Mouse (Mus musculus) heart, adult 2 months (tissue): ENCODE results near the gene Otx2. TPM values are rescaled to one million over a fixed set of nuclear protein-coding genes. Genes with fewer than 3 reads are reported as not detected.
A peak's percentile ranks its signal among the peaks of the same experiment; 100 is the strongest.
"Not testable (repeated sequence)": the region's sequence is repeated elsewhere in the genome, so short reads cannot be mapped to it uniquely, and the experiment has no call there.

ENCODE experiments used
- DNase-seq, 2 experiments: peaks; one replicate each; pipeline ENCODE4 v3.0.0; 2021
- H3K27ac ChIP-seq: fragments of 200-600 bp; 2 replicates; pipeline ENCODE4 v1.8.1; 2022
- H3K27me3 ChIP-seq: fragments of 200-500 bp; 2 replicates; pipeline ENCODE4 v1.6.1; 2012; ENCODE audit warnings: mild to moderate bottlenecking, low read length, inconsistent platforms, mixed read lengths; ENCODE audit not compliant: control insufficient read depth, insufficient read depth
- H3K36me3 ChIP-seq: fragments of 200-500 bp; 2 replicates; pipeline ENCODE4 v1.6.1; 2012; ENCODE audit warnings: low read length, inconsistent platforms; ENCODE audit not compliant: control insufficient read depth, insufficient read depth
- H3K4me1 ChIP-seq: fragments of 200-500 bp; 2 replicates; pipeline ENCODE4 v1.6.1; 2011; ENCODE audit warnings: low read length; ENCODE audit not compliant: control insufficient read depth, insufficient read depth
- H3K4me3 ChIP-seq: fragments of 200-600 bp; 2 replicates; pipeline ENCODE4 v1.8.1; 2022
- H3K79me2 ChIP-seq: fragments of 200-500 bp; replicated peaks from 2 replicates; pipeline ENCODE4 v1.6.1; 2012; ENCODE audit warnings: mild to moderate bottlenecking, inconsistent platforms, low read length, moderate library complexity, mixed read lengths; ENCODE audit not compliant: control insufficient read depth, insufficient read depth
- H3K9ac ChIP-seq: fragments of 200-500 bp; 2 replicates; pipeline ENCODE4 v1.6.1; 2012; ENCODE audit warnings: low read depth, mild to moderate bottlenecking, control low read depth, inconsistent platforms, low read length, mixed read lengths
- CTCF ChIP-seq: fragments of 200-600 bp; IDR thresholded peaks from 2 replicates; pipeline ENCODE4 v1.8.1; 2022; ENCODE audit warnings: antibody characterized with exemption, mild to moderate bottlenecking, moderate library complexity
- EP300 ChIP-seq: fragments of 200-500 bp; IDR thresholded peaks from 2 replicates; pipeline ENCODE4 v1.6.1; 2011; ENCODE audit warnings: low read depth, low read length, control low read depth; ENCODE audit not compliant: insufficient read depth
- POLR2A ChIP-seq: fragments of 200-500 bp; IDR thresholded peaks from 2 replicates; pipeline ENCODE4 v1.6.1; 2011; ENCODE audit warnings: mild to moderate bottlenecking, low read depth, low read length, control low read depth; ENCODE audit not compliant: insufficient read depth
- WGBS: fragments of 180-500 bp; shearing (Covaris S2); methylation state at CpG from one replicate; pipeline ENCODE4 v1.1.7; 2018; 5-methylcytosine and 5-hydroxymethylcytosine counted together
- intact Hi-C: fragments of 180-260 bp; cut with DNase I; formaldehyde crosslinking; loops from one replicate; pipeline ENCODE4 v1.15.1; 2025
- polyA plus RNA-seq: library from polyadenylated mRNA; depleted of rRNA; stranded (reverse); fragments of >200 nt; gene quantifications from 2 replicates; pipeline ENCODE4 v1.2.3, GENCODE M21; 2012
- total RNA-seq, 2 experiments: library from RNA; stranded (reverse); gene quantifications; 2 replicates each; pipeline ENCODE4 v1.2.3; 2021

Otx2 gene
- total and polyA plus RNA-seq, 3 experiments: not detected

- no peak for TF ChIP-seq CTCF
- no peak for TF ChIP-seq EP300
- no peak for TF ChIP-seq POLR2A
- H3K79me2 ChIP-seq: no peaks in the 10 kb centered on the region
- intact Hi-C loops: no loop called here
- H3K4me3 ChIP-seq: no peak overlapping the region
- 81% methylated on average over 9 of the region's 9 CpGs for WGBS
- H3K9ac ChIP-seq: no peak overlapping the region
- H3K36me3 ChIP-seq: no peaks in the 10 kb centered on the region
- DNase-seq: no peak
- H3K27me3 ChIP-seq: no peaks in the 10 kb centered on the region; the same call in 1 of the 2 replicates
- peaks cover 2% of the 10 kb centered on the region; the same call in 1 of the 2 replicates for H3K4me1 ChIP-seq
- H3K27ac ChIP-seq: no peak overlapping the region
Observed at GRCm38 (mm10) chr14:48629404-48629803, 44.2 kb downstream of the Otx2 start.

- Histone ChIP-seq H3K27me3 (no peaks in the 10 kb centered on the region), H3K9ac (no peak overlapping the region), H3K36me3 (no peaks in the 10 kb centered on the region), H3K27ac (no peak overlapping the region), H3K4me1 (peaks cover 2% of the 10 kb centered on the region; the same call in 1 of the 2 replicates), H3K4me3 (no peak overlapping the region), H3K79me2 (no peaks in the 10 kb centered on the region)
- whole genome bisulfite sequencing: 83% methylated on average over 4 of the region's 4 CpGs
- no peak for DNase-seq
- TF ChIP-seq POLR2A (no peak), CTCF (no peak), EP300 (no peak)
- intact Hi-C loops: no loop called here
Observed at GRCm38 (mm10) chr14:48626271-48626670, 47.3 kb downstream of the Otx2 start.

- DNase-seq: no peak
- whole genome bisulfite sequencing: 49% methylated on average over 6 of the region's 6 CpGs
- no peak overlapping the region for H3K27ac ChIP-seq
- H3K4me3 ChIP-seq: no peak overlapping the region
- H3K79me2 ChIP-seq: no peaks in the 10 kb centered on the region
- no peak overlapping the region for H3K9ac ChIP-seq
- TF ChIP-seq CTCF (no peak), EP300 (no peak), POLR2A (no peak)
- no peaks in the 10 kb centered on the region for H3K27me3 ChIP-seq
- H3K4me1 ChIP-seq: peaks cover 2% of the 10 kb centered on the region; the same call in 1 of the 2 replicates
- intact Hi-C loops: no loop called here
- H3K36me3 ChIP-seq: no peaks in the 10 kb centered on the region
Observed at GRCm38 (mm10) chr14:48625331-48625694, 48.3 kb downstream of the Otx2 start.

- DNase-seq: peak; percentile 41 to 57
- H3K27ac ChIP-seq: no peak overlapping the region
- TF ChIP-seq EP300 (no peak), CTCF (no peak), POLR2A (no peak)
- no peaks in the 10 kb centered on the region for H3K27me3 ChIP-seq
- WGBS: 72% methylated on average over 9 of the region's 9 CpGs
- H3K9ac ChIP-seq: no peak overlapping the region
- H3K36me3 ChIP-seq: no peaks in the 10 kb centered on the region
- peaks cover 2% of the 10 kb centered on the region; the same call in 1 of the 2 replicates for H3K4me1 ChIP-seq
- H3K79me2 ChIP-seq: no peaks in the 10 kb centered on the region
- no peak overlapping the region for H3K4me3 ChIP-seq
- intact Hi-C loops: no loop called here
Observed at GRCm38 (mm10) chr14:48624596-48625330, 48.9 kb downstream of the Otx2 start.

- H3K27me3 ChIP-seq, intact Hi-C loops, H3K4me3 ChIP-seq, H3K4me1 ChIP-seq, H3K9ac ChIP-seq, H3K36me3 ChIP-seq, H3K79me2 ChIP-seq, H3K27ac ChIP-seq, DNase-seq: not testable (repeated sequence)
- WGBS: 81% methylated on average over 9 of the region's 9 CpGs
Observed at GRCm38 (mm10) chr14:48622726-48623125, 50.9 kb downstream of the Otx2 start.

- H3K36me3 ChIP-seq: no peaks in the 10 kb centered on the region
- no peak overlapping the region for H3K27ac ChIP-seq
- no peaks in the 10 kb centered on the region for H3K4me1 ChIP-seq
- no peak overlapping the region for H3K9ac ChIP-seq
- no peak overlapping the region for H3K4me3 ChIP-seq
- WGBS: 73% methylated on average over 5 of the region's 5 CpGs
- H3K79me2 ChIP-seq: no peaks in the 10 kb centered on the region
- intact Hi-C loops: no loop called here
- no peak for DNase-seq
- no peak for TF ChIP-seq POLR2A
- no peak for TF ChIP-seq EP300
- TF ChIP-seq CTCF: no peak
- H3K27me3 ChIP-seq: no peaks in the 10 kb centered on the region
Observed at GRCm38 (mm10) chr14:48616361-48616760, 57.3 kb downstream of the Otx2 start.
